Mouse (Mus musculus): ENCODE data around the gene Gm43720. TPM values are rescaled to one million over a fixed set of nuclear protein-coding genes. Genes with fewer than 3 reads are reported as not detected.

Gm43720 gene
- total RNA-seq (2014; rRNA removed) = not detected in 2 replicates
- polyA plus RNA-seq (2015; fragmentation: Nextera tagmentation; extraction: Ambion mirVana) = 0.08 and 0.13 TPM in 2 replicates

DNA sequence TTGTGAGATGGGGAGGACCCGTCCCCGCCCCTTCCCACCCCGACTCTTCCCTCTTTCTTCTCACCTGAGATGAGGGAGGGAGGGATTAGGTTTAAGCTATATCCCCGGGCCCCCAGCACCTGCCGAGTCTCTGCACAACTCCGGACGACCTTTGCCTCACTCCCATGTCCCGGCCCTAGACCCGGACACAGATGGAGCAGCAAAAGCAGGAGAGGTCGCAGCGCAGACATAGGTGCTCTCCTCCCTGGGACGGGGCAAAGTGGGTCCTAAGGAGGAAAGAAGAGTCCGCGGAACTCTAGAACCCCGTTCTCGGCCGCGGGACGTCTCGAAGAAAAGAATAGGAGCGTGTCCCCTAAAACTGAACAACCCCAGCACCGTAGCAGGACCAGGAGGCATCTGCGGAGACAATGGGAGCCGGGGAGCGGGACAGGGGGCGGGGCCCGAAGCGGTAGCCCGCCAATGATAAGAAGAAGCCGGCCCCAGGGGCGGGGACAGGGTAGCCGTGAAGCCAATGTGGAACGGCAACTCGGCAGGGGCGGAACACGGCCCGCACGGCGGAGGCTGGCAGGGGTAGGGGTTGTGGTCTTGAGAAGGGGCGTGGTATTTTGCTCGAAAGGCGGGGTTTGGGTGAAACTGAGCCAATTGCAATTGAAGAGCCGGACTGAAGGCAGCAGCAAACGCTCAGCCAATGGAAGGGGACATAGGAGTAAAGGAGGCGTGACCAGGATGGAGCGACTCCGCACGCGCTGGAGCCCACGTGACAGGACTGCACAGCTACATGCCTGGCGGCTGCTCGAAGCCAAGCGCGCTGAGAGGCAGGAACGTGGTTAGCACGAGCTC lies at the start of gene Gm43720, which contains the start of the genes Gpc2 and Stag3:
Gene Gm43720, minus strand, starts transcription at position 374 of the 840 bp plus-strand sequence.
Gene Gpc2, minus strand, starts transcription at position 421 of the 840 bp plus-strand sequence.
Gene Stag3, plus strand, starts transcription at position 656 of the 840 bp plus-strand sequence.
- H3K27ac ChIP-seq = peak within 1 kb of the TSS; percentile 63; the same call in 1 of the 2 replicates

DNA sequence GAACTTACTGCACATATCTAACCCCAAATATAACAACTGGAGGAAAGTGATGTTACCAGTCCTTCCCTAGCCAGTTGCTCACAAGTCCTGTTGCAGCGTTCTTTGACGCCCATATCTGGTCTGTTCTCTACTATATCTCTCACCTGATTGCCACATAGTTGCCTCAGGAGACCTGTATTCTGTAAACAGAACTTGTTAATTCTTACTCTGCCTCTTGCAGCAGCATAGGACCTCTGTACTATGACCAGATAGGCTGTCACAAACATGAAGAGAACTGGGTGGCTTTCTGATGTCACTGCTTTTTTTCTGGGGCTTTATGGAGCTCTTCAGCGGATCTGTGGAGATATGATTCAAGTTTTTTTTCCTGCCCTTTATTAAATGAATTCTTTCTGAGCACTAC lies 33.0 kb upstream of the Gm43720 start:
- H3K4me2 ChIP-seq (ENCODE audit: low read depth, low read length) = no peak overlapping the region
- H3K27me3 ChIP-seq (ENCODE audit: insufficient read depth, low read length) = no peaks in the 10 kb centered on the region
- no peak overlapping the region for H3K9ac ChIP-seq (replicated peaks; ENCODE audit: low read length)
- H3K4me3 ChIP-seq (ENCODE audit: low read length) = no peak overlapping the region
- H3K9me3 ChIP-seq (ENCODE audit: low read length) = no peaks in the 10 kb centered on the region
- H3K27ac ChIP-seq = no peak overlapping the region
- H3K36me3 ChIP-seq (ENCODE audit: insufficient read depth, low read length) = no peaks in the 10 kb centered on the region
- WGBS = 90% methylated on average over 3 of the region's 3 CpGs
- DNase-seq (ENCODE audit: low spot score) (no peak), ATAC-seq (no peak)
- no peak for TF ChIP-seq CTCF (IDR thresholded peaks at IDR 0.05; ENCODE audit: low read depth)
- no peaks in the 10 kb centered on the region for H3K4me1 ChIP-seq (ENCODE audit: insufficient read depth, low read length)

More for the DNA sequence above, at the start of gene Gm43720, which contains the start of the genes Gpc2 and Stag3:
- ATAC-seq (peak; percentile 99), DNase-seq (ENCODE audit: low spot score) (peak; percentile 98)
- Histone ChIP-seq H3K4me1 (ENCODE audit: insufficient read depth, low read length) (no peaks in the 10 kb centered on the region; the same call in 1 of the 2 replicates), H3K36me3 (ENCODE audit: insufficient read depth, low read length) (no peaks in the 10 kb centered on the region), H3K27me3 (ENCODE audit: insufficient read depth, low read length) (no peaks in the 10 kb centered on the region), H3K4me2 (ENCODE audit: low read depth, low read length) (peak within 1 kb of the TSS; percentile 70), H3K4me3 (ENCODE audit: low read length) (peak within 1 kb of the TSS; percentile 66), H3K9ac (replicated peaks; ENCODE audit: low read length) (peak within 1 kb of the TSS; percentile 62), H3K9me3 (ENCODE audit: low read length) (no peaks in the 10 kb centered on the region)
- WGBS = under 1% methylated on average over 56 of the region's 56 CpGs
- peak; percentile 24; the same call in 1 of the 2 replicates for TF ChIP-seq CTCF (IDR thresholded peaks at IDR 0.05; ENCODE audit: low read depth)

DNA sequence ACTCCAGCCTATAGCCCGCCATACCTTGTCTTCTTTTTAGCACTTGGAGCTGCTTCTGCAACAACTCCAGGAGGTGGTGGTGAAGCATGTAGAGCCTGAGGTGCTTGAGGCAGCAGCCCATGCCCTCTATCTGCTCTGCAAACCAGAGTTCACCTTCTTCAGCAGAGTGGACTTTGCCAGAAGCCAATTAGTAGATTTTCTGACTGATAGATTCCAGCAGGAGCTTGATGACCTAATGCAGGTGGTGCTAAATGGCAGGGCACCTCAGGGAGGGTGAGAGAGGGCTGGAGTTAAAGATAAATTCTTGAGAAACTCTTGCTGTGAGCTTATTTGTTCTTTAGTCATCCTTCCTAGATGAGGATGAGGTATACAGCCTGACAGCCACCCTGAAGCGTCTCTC lies 19.9 kb upstream of the Gm43720 start:
- Histone ChIP-seq H3K27me3 (ENCODE audit: insufficient read depth, low read length) (no peaks in the 10 kb centered on the region), H3K36me3 (ENCODE audit: insufficient read depth, low read length) (peaks cover 15% of the 10 kb centered on the region; the same call in 1 of the 2 replicates), H3K4me1 (ENCODE audit: insufficient read depth, low read length) (no peaks in the 10 kb centered on the region), H3K27ac (no peak overlapping the region), H3K4me2 (ENCODE audit: low read depth, low read length) (no peak overlapping the region), H3K9me3 (ENCODE audit: low read length) (no peaks in the 10 kb centered on the region), H3K9ac (replicated peaks; ENCODE audit: low read length) (no peak overlapping the region), H3K4me3 (ENCODE audit: low read length) (no peak overlapping the region)
- 81% methylated on average over 2 of the region's 2 CpGs for WGBS
- DNase-seq (ENCODE audit: low spot score) (no peak), ATAC-seq (no peak)
- no peak for TF ChIP-seq CTCF (IDR thresholded peaks at IDR 0.05; ENCODE audit: low read depth)

DNA sequence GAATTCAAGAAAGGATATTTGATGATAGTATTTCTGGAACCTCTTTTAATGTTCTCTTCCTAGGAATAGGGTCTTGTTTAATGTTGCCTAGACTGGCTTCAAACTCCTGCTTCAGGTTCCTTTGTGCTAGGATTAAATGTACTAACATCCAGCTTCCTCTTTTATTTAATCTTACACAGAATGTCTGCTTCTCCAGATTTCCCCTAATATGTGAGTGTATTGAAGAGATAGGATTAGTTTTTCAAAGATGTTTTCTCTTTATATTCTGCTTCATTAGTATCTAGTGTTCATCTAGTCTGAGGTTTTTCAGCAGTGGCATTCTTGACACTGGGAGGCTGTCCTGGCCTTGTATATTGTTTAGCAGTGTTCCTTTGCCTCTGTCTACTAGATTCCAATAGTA lies 14.4 kb upstream of the Gm43720 start:
- no peaks in the 10 kb centered on the region for H3K9me3 ChIP-seq (ENCODE audit: low read length)
- DNase-seq (ENCODE audit: low spot score) (no peak), ATAC-seq (no peak)
- no peaks in the 10 kb centered on the region for H3K27me3 ChIP-seq (ENCODE audit: insufficient read depth, low read length)
- no peak for TF ChIP-seq CTCF (IDR thresholded peaks at IDR 0.05; ENCODE audit: low read depth)
- no peak overlapping the region for H3K27ac ChIP-seq
- H3K4me3 ChIP-seq (ENCODE audit: low read length) = no peak overlapping the region
- no peaks in the 10 kb centered on the region for H3K4me1 ChIP-seq (ENCODE audit: insufficient read depth, low read length)
- no peak overlapping the region for H3K9ac ChIP-seq (replicated peaks; ENCODE audit: low read length)
- H3K4me2 ChIP-seq (ENCODE audit: low read depth, low read length) = no peak overlapping the region
- H3K36me3 ChIP-seq (ENCODE audit: insufficient read depth, low read length) = 0 out of 2 replicates have a peak, but pooled peaks cover 15% of the 10 kb centered on the region

DNA sequence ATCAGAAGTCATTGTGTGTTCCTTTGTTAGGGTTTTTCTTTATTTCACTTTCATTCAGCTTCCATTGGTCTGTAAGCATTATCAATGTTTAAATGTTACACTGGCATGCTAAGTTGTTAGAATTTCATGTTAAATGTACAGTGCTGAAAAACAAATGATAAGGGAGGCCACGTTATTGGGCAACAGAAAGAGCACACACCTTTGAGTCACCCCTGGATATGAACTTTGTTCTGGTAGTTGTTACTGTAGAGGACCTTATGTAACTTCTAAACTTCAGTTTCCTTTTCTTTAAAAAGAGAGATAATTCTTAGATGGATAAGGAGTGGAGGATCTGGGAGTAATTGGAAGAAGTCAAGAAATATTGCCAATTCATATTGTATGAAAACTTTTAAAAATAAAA lies 11.9 kb upstream of the Gm43720 start:
- no peak overlapping the region for H3K27ac ChIP-seq
- no peak for TF ChIP-seq CTCF (IDR thresholded peaks at IDR 0.05; ENCODE audit: low read depth)
- H3K4me2 ChIP-seq (ENCODE audit: low read depth, low read length) = no peak overlapping the region
- DNase-seq (ENCODE audit: low spot score) (no peak), ATAC-seq (no peak)
- H3K4me1 ChIP-seq (ENCODE audit: insufficient read depth, low read length) = no peaks in the 10 kb centered on the region
- no peaks in the 10 kb centered on the region for H3K27me3 ChIP-seq (ENCODE audit: insufficient read depth, low read length)
- H3K4me3 ChIP-seq (ENCODE audit: low read length) = no peak overlapping the region
- 82% methylated on average over 1 of the region's 1 CpGs for WGBS
- H3K36me3 ChIP-seq (ENCODE audit: insufficient read depth, low read length) = 0 out of 2 replicates have a peak, but pooled peaks cover 12% of the 10 kb centered on the region
- no peaks in the 10 kb centered on the region for H3K9me3 ChIP-seq (ENCODE audit: low read length)
- H3K9ac ChIP-seq (replicated peaks; ENCODE audit: low read length) = no peak overlapping the region

DNA sequence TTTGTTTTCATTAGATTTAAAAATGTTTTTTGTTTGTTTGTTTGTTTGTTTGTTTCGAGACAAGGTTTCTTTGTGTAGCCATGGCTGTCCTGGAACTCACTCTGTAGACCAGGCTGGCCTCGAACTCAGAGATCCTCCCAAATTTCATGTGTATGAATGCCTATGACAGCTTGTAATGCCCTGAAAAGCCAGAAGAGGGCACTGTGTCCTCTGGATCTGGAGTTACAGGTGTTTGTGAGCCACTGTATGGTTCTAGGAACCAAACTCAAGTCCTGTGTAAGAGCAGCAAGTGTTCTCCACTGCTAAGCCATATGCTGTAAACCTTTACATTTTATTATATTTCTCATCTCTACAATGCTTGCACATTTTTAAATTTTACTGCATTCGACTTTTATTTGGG lies 8.1 kb upstream of the Gm43720 start:
- Histone ChIP-seq H3K4me1 (ENCODE audit: insufficient read depth, low read length) (no peaks in the 10 kb centered on the region), H3K27ac (no peak overlapping the region), H3K9me3 (ENCODE audit: low read length) (no peaks in the 10 kb centered on the region), H3K4me3 (ENCODE audit: low read length) (no peak overlapping the region), H3K27me3 (ENCODE audit: insufficient read depth, low read length) (no peaks in the 10 kb centered on the region), H3K9ac (replicated peaks; ENCODE audit: low read length) (no peak overlapping the region), H3K36me3 (ENCODE audit: insufficient read depth, low read length) (0 out of 2 replicates have a peak, but pooled peaks cover 6% of the 10 kb centered on the region), H3K4me2 (ENCODE audit: low read depth, low read length) (no peak overlapping the region)
- ATAC-seq (no peak), DNase-seq (ENCODE audit: low spot score) (no peak)
- 72% methylated on average over 3 of the region's 3 CpGs for WGBS
- TF ChIP-seq CTCF (IDR thresholded peaks at IDR 0.05; ENCODE audit: low read depth) = peak; percentile 8; the same call in 1 of the 2 replicates
